Mouse (Mus musculus): ENCODE measurements around the gene Gm10309. TPM values are rescaled to one million over a fixed set of nuclear protein-coding genes. Genes with fewer than 3 reads are reported as not detected.

Gene Gm10309
- polyA plus RNA-seq, 1 experiment from 2014 or later, result 0.30 TPM

DNA sequence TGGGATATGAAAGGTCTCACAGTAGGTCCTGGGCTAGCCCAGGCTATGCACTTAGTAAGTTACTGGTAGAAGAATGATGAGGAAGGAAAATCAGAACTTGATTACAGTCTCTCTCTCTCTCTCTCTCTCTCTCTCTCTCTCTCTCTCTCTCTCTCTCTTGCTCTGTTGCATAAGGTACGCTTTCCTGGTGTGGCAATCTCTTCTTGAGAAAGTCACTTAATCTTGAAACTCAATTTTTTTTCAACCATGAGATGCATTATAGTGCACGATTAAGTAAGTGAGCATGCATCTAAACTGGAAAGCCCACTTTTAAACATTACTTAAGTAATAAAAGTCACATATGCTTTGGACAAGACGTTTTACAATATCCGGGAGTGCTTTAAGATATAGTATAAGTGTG, 52.1 kb downstream of the Gm10309 start:
- Histone ChIP-seq H3K4me1 (no peaks in the 10 kb centered on the region), H3K27ac (no peak overlapping the region), H3K4me2 (no peak overlapping the region), H3K4me3 (replicated peaks) (no peak overlapping the region), H3K9me3 (replicated peaks) (no peaks in the 10 kb centered on the region), H3K36me3 (no peaks in the 10 kb centered on the region), H3K9ac (no peak overlapping the region), H3K27me3 (no peaks in the 10 kb centered on the region)
- ATAC-seq (replicated peaks; ENCODE audit: low FRiP score), result no peak
- WGBS, result 87% methylated on average over 4 of the region's 4 CpGs

Other genes starting within 250 kb of the Gm10309 start
- gene Epas1, start 248.5 kb upstream of the Gm10309 start, polyA plus RNA-seq (2015; fragmentation: Nextera tagmentation; extraction: Ambion mirVana), result 8.4 and 9.5 TPM in 2 replicates